Mouse (Mus musculus) right cerebral cortex, adult 18-20 months (tissue): Measurements from ENCODE around the gene Fam214b.
A peak's percentile ranks its signal among the peaks of the same experiment; 100 is the strongest.

Experiments
- DNase-seq: peaks from one replicate; pipeline ENCODE4 v3.0.0; 2022; ENCODE audit warnings: mixed read lengths

Gene Fam214b

DNA sequence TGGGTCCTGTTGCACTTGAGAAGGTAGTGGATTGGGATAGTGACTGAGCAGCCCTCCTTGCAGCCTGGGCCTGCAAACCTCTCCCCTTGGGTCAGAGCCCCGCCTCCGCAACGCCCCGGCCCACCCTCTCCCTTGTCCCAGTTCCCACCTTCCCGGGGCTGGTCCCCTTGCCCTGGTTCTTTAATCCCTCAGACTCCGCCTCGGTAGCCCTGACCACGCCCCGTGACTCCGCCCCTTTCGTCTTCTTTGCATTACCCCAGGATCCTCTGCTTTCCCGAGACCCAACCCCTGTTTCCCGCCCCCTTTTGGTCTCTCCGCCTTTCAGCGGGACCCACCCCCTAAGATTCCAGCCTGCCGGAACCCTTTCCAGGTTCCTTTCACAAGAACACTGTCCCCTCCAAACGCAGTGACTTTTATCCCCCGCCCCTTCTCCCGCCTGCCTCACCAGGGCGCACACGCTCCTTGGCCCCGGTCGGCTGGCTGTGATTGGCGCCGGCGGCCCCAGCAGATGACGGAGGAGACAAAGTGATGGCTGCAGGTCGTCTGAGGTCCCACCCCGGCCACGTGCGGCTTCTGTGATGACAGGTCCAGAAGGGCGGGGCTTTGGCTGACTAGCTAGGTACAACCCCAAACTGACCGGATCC is at the start of gene Fam214b:
TSS of gene Fam214b (minus strand) at position 562 of the 644 bp plus-strand sequence.
- DNase-seq, result peak; percentile 94

- no peak for DNase-seq
Measured at GRCm38 (mm10) chr4:43091183-43091582, 45.2 kb upstream of the Fam214b start.

DNA sequence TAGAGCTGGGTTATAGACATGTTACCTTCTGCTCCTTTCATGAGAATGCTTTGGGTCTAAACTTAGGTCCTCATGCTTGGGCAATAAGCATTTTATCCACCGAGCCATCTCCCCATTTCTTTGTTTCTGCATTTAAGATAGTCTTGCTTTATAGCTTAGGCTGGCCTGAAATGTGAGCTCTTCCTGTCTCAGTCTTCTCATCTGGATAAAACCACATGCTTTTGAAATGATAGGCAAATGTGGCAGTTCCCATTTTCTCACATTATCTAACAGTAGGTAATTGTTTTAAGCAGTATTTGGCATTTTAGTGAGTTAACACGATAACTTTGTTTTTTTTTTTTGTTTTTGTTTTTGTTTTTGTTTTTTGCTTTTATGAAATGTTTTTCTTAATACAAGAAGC is 43.9 kb upstream of the Fam214b start:
- DNase-seq, result no peak

DNA sequence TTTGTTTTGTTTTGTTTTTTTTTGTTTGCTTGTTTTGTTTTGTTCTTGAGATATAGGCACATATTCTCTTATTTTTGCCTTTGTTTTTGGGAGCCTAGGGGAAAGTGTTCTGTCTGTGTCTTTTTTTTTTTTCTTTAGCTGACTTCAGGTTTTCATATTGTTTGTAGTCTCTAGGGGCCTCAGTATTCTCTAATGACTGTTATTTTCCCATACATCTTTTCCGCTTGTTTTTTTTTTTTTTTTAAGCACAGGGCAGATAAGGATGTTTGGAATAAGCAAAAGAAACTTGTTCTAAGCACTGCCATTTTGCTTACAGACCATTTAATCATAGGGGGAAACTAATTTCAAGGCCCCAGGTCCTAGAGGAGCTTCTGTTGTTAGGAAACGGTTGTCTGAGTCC is 36.4 kb upstream of the Fam214b start:
- no peak for DNase-seq

GRCm38 (mm10) chr4:43078071-43078718 is 32.2 kb upstream of the Fam214b start:
- no peak for DNase-seq

GRCm38 (mm10) chr4:43074923-43075322 is 28.9 kb upstream of the Fam214b start:
- DNase-seq, result no peak

- DNase-seq, result no peak
Measured at GRCm38 (mm10) chr4:43065471-43065870, 19.5 kb upstream of the Fam214b start.

GRCm38 (mm10) chr4:43060286-43060685 is 14.3 kb upstream of the Fam214b start:
- DNase-seq, result no peak

DNA sequence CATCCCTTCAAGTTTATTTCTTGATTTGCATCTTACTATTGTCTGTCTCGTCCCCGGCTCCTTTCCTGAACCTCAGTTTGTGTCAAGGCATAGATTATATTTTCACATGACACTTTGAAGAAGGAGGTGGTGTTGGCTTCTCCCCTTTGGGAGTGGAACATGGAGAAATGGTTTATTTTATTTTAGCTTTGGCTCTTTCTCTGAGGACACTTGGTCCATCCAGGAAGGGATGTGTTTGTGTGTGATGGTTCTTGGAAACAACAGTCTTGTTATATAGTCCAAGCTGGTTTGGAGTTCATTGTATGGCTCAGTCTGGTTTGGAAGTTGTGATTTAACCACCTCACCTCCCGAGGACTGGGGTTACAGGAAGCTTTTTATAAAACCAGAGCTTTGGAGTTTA is 13.7 kb upstream of the Fam214b start:
- DNase-seq, result no peak

DNA sequence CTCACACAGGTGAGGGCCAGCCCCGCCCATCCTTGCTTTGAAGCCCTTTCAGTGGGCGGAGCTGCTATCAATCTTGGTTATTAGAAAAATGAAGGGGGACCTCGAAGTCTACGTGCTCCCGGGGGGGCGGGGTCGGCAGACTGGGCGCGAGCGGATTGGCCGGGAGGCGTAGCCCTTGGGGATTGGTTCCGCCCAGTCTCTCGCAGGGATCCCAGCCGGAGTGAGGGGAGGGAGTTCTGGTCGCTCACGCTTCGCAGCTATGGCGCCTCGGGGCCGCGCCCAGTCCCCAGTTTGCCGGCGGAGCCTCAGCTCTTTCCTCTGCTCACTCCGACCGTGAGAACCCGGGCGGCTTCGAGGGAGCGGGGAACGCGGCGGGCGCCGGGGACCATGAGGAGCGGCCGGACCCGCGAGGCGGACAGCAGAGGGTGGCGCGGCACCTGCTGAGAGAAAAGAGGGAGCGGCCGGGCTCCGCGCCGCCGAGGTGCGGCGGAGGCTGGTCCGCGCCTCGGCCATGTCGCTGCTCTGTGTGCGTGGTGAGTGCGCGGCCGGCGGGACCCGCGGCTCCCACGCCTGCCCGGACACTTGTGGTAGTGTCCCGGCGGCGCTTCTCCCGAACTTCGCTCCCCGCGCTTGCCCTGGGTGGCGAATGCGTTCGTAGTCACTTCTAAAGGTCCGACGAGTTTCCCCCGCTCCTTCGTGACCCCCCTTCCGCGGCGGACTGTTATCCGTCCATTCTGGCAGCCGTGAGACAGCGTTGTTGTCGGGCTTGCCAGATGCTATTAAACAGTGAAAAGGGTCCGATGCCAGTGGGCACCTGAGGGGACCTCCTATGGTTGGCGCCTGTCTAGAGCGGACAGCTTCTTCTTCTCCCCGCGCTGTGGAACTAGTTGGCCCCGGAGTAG is 13.0 kb upstream of the Fam214b start, which contains the start of gene Unc13b:
TSS of gene Unc13b (plus strand) at position 201 of the 902 bp plus-strand sequence.
- peak; percentile 89 for DNase-seq

- DNase-seq, result no peak
Measured at GRCm38 (mm10) chr4:43058392-43058752, 12.4 kb upstream of the Fam214b start.

GRCm38 (mm10) chr4:43057654-43058053 is 11.6 kb upstream of the Fam214b start:
- DNase-seq, result no peak

- no peak for DNase-seq
Measured at GRCm38 (mm10) chr4:43052627-43053026, 6.6 kb upstream of the Fam214b start.

DNA sequence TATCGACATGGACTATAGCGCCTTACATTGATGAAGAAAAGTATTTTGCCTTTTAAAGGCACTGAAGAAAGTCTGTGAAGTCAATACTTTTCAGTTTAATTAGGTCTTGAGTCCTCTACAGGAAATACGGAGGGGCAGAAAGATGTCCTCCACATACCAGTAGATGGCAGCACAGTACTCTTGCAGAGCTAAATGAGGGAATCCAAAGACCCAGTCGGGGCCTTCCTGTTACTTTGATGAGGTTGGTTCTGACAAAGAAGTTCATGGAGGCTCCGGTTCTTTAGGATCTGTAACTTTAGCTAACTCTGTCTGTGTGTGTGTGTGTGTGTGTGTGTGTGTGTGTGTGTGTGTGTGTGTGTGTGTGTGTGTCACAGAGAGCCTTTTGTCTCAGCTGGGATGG is 1.2 kb upstream of the Fam214b start:
- DNase-seq, result peak; percentile 79

DNA sequence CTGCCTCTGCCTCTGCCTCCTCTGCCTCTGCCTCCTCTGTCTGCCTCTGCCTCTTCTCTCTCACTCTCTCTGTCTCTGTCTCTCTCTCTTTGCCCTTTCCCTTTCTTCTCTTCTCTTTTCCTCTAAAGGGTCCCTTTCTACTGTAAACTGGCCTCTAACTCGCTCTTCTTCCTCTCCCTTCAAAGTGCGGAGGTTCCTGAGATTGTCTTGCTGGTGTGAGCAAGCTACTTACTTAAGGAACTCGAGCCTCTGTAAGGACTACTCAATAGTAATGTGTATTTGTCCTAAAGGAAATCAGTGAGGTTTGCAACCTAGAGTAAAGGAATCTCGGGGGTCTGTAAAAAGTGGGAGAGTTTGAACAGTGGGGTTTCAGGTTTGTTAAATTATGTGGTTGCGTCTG is 587 bp upstream of the Fam214b start:
- DNase-seq, result no peak

DNA sequence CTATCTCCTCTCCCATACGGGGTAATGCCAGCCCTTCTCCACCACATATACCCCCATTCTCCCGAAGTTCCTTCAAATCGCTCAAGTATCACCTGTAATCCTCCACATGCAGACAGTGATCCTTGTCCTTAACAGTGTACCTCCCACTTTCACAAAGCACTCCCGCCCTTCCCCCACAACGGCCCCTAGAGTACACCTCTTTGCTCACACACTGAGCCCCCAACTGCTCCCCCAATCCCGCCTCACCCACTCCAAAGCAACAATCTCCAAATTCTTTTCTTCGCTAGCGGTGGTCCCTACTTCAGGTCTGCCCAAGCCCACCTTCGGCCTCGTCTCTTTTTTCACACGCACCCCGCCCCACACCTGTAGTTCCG is 748 bp downstream of the Fam214b start:
- DNase-seq, result no peak

DNA sequence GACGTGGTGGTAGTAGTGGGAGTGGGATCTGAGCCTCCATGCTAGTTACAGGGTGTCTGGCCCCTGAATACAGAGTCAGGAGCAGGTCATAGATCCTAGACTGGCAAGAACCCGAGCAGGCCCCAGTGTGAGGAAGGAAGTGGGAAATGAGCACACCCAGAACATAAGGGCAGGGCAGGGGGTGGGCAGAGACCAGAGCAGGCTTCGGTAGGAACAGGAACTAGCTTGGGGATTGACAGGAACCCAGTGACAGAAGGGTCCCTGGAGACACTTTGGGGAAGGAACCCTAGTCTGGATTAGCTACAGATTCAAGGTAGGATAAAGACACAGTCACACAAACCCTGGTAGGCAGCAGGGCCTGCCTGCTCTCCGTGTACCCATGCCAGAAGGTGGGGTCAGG is 1.3 kb downstream of the Fam214b start:
- no peak for DNase-seq

DNA sequence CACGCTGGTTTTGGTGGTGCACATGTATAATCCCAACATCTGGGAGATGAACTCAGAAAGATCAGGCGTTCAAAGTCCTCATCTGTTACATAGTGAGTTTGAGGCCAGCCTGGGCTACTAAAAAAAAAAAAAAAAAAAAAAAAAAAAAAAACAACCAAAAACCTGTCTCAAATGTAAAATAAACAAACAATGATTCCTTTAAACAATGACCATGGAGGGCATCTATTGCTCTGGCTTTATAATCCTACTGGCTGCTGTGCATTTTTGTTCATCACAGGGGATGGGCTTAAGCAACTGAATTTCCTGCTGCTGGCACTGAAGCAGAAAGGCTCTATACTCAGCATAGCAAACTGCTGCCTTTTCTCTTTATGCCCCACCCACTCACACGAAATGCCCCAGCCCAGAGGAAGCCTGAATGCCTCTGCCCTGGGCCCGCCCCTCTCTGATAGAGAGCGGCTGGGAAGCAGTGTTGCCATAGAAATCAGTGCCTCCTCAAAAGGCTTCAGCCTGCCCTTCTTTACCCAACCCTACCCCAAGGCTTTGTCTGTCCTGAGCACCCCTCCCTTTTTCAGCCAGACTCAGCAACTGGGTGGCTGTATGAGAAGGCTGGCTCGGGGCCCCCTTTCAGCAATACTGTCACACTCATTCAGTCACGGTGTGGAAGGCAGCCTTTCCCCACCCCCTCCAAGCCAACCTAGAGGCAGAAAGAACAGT is 2.2 kb downstream of the Fam214b start:
- DNase-seq, result peak; percentile 46

DNA sequence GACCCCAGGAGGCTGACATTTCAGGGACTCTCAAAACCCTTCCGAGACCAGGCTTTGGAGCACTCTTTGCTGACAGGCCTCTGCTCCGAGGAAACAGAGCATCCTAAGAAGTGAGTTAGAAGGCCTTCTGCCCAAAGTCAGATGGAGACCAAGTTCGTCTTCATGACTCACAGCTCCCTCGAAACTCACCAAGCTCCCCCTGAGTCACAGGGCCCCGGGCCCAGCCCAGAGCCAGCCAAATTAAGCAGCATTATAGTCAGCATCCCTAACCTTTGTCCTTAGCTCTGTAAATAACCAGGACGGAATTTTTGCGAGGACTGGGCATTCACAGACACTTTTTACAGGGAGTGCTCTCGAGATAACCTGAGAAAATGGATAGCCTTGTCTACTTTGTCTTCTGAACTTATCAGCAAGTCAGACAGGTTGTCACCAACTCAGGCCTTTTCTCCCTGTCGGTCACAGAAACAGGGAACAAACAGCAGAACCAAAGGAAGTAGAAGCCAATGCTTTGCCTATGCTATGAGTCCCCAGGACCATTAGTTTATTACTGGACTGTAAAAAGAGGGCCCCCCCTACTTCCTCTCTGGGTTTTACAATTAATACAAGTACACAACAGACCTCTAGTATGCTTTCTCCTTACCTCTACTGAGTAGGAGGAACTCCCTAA is 5.0 kb downstream of the Fam214b start:
- DNase-seq, result no peak

- peak; percentile 98 for DNase-seq
Measured at GRCm38 (mm10) chr4:43040114-43040572, 5.9 kb downstream of the Fam214b start.

- DNase-seq, result no peak
Measured at GRCm38 (mm10) chr4:43039609-43040008, 6.4 kb downstream of the Fam214b start.
